Mouse (Mus musculus) ES-E14 (cell line): Measurements from ENCODE around the gene Synpr. TPM values are rescaled to one million over a fixed set of nuclear protein-coding genes. Genes with fewer than 3 reads are reported as not detected.

Experiments
- DNase-seq: peaks from one replicate; pipeline ENCODE4 v3.0.0-alpha.2; 2013; ENCODE audit warnings: low read depth, low spot score
- H3K27ac ChIP-seq: 2 replicates; pipeline ENCODE4 v1.5.1; 2012; ENCODE audit warnings: low read depth, mild to moderate bottlenecking, low read length, moderate library complexity, mixed read lengths; ENCODE audit not compliant: poor library complexity, insufficient read depth, severe bottlenecking
- H3K36me3 ChIP-seq: 2 replicates; pipeline ENCODE4 v1.6.1; 2012; ENCODE audit warnings: mild to moderate bottlenecking, low read length, moderate library complexity, mixed read lengths; ENCODE audit not compliant: control insufficient read depth, poor library complexity, insufficient read depth, severe bottlenecking
- H3K4me1 ChIP-seq, 2 experiments: fragments of 150-350 bp in 1 of 2; sonication (generic) in 1 of 2; 2 replicates each; pipeline ENCODE4 v1.6.1; 2012; ENCODE audit warnings: low read length in 2 of 2, mild to moderate bottlenecking in 1 of 2, mixed read lengths in 1 of 2; ENCODE audit not compliant: control insufficient read depth in 2 of 2, insufficient read depth in 2 of 2, poor library complexity in 1 of 2
- H3K4me3 ChIP-seq, 2 experiments: fragments of 150-350 bp in 1 of 2; sonication (generic) in 1 of 2; 2 replicates each; pipeline ENCODE4 v1.5.1; 2012; ENCODE audit warnings: low read length in 2 of 2, low read depth in 1 of 2, mild to moderate bottlenecking in 1 of 2, mixed read lengths in 1 of 2; ENCODE audit not compliant: insufficient read depth in 1 of 2, poor library complexity in 1 of 2, severe bottlenecking in 1 of 2
- H3K9ac ChIP-seq: 2 replicates; pipeline ENCODE4 v1.6.1; 2012; ENCODE audit warnings: low read depth, mild to moderate bottlenecking, low read length, mixed read lengths; ENCODE audit not compliant: poor library complexity, insufficient read depth, severe bottlenecking
- H3K9me3 ChIP-seq: fragments of 150-350 bp; sonication (generic); 2 replicates; pipeline ENCODE4 v1.6.1; 2012; ENCODE audit warnings: low read depth, mild to moderate bottlenecking, low read length; ENCODE audit not compliant: control insufficient read depth, insufficient read depth
- CHD2 ChIP-seq: IDR thresholded peaks from 2 replicates; pipeline ENCODE4 v1.6.1; 2014; ENCODE audit warnings: mild to moderate bottlenecking, low read depth, low read length, inconsistent platforms
- HCFC1 ChIP-seq: IDR thresholded peaks from 2 replicates; pipeline ENCODE4 v1.6.1; 2012; ENCODE audit warnings: low read length, inconsistent platforms, borderline replicate concordance; ENCODE audit not compliant: insufficient read depth
- MAFK ChIP-seq: IDR thresholded peaks from 2 replicates; pipeline ENCODE4 v1.6.1; 2014; ENCODE audit warnings: mild to moderate bottlenecking, low read depth, low read length, inconsistent platforms; ENCODE audit not compliant: insufficient read depth
- ZC3H11A ChIP-seq: IDR thresholded peaks from 2 replicates; pipeline ENCODE4 v1.6.1; 2012; ENCODE audit warnings: low read depth, mild to moderate bottlenecking, inconsistent platforms, low read length, borderline replicate concordance
- ZNF384 ChIP-seq: IDR thresholded peaks from 2 replicates; pipeline ENCODE4 v1.6.1; 2012; ENCODE audit warnings: low read depth, low read length, inconsistent platforms
- in situ Hi-C, 2 experiments: fragments of 600-800 bp; cut with MboI; formaldehyde crosslinking; loops; one replicate each; pipeline ENCODE4 v1.15.1; 2025; ENCODE audit warnings: low sequenced_read_pairs in 2 of 2, inconsistent platforms in 1 of 2; ENCODE audit not compliant: unreplicated experiment in 2 of 2
- total RNA-seq: library from RNA; depleted of rRNA; stranded (reverse); fragments of 300-350 nt; gene quantifications from 2 replicates; pipeline ENCODE4 v1.2.3, GENCODE M21; 2012; rRNA removed

Gene Synpr
- 0.21 and 0.22 TPM in 2 replicates for total RNA-seq

- in situ Hi-C loops = no loop called here
- DNase-seq = peak; percentile 67
Measured at GRCm38 (mm10) chr14:13284091-13284844, at the start of gene Synpr. TSS of gene Synpr (plus strand) at chr14:13284780.

GRCm38 (mm10) chr14:13236929-13237328, 47.7 kb upstream of the Synpr start:
- Histone ChIP-seq H3K4me3 (no peak overlapping the region), H3K4me1 (no peaks in the 10 kb centered on the region), H3K9ac (no peak overlapping the region), H3K36me3 (no peaks in the 10 kb centered on the region), H3K27ac (no peak overlapping the region), H3K9me3 (no peaks in the 10 kb centered on the region)
- in situ Hi-C loops = loop anchor here in 1 of 2 experiments (25.0 kb wide), 1 partner anchor 675 kb away; no protein-coding TSS in a partner anchor
- no peak for DNase-seq
- TF ChIP-seq HCFC1 = no peak
- TF ChIP-seq ZC3H11A = no peak
- no peak for TF ChIP-seq MAFK
- TF ChIP-seq CHD2 = no peak
- TF ChIP-seq ZNF384 = no peak

More at GRCm38 (mm10) chr14:13284091-13284844, at the start of gene Synpr:
- H3K9me3 ChIP-seq = no peaks in the 10 kb centered on the region
- H3K27ac ChIP-seq = no peak within 1 kb of the TSS
- H3K4me1 ChIP-seq = no peaks in the 10 kb centered on the region
- H3K36me3 ChIP-seq = no peaks in the 10 kb centered on the region
- H3K9ac ChIP-seq = no peak within 1 kb of the TSS
- TF ChIP-seq HCFC1 (no peak), CHD2 (no peak), MAFK (no peak), ZNF384 (no peak), ZC3H11A (no peak)
- peak within 1 kb of the TSS; percentile 16 to 66; a peak in 3 of 4 replicates for H3K4me3 ChIP-seq

GRCm38 (mm10) chr14:13247431-13247830, 37.1 kb upstream of the Synpr start:
- DNase-seq = no peak
- H3K4me3 ChIP-seq = no peak overlapping the region
- in situ Hi-C loops = loop anchor here in 1 of 2 experiments (25.0 kb wide), 1 partner anchor 685 kb away; no protein-coding TSS in a partner anchor
- TF ChIP-seq HCFC1 = no peak
- no peak for TF ChIP-seq CHD2
- TF ChIP-seq MAFK = no peak
- TF ChIP-seq ZC3H11A = no peak
- no peak for TF ChIP-seq ZNF384
- H3K9me3 ChIP-seq = no peaks in the 10 kb centered on the region
- peaks cover 0 to 1% of the 10 kb centered on the region in 2 experiments; a peak in 1 of 4 replicates for H3K4me1 ChIP-seq
- H3K36me3 ChIP-seq = no peaks in the 10 kb centered on the region
- no peak overlapping the region for H3K27ac ChIP-seq
- no peak overlapping the region for H3K9ac ChIP-seq

GRCm38 (mm10) chr14:13249361-13249760, 35.2 kb upstream of the Synpr start:
- no peaks in the 10 kb centered on the region for H3K36me3 ChIP-seq
- H3K4me3 ChIP-seq = no peak overlapping the region
- in situ Hi-C loops = loop anchor here in 1 of 2 experiments (25.0 kb wide), 1 partner anchor 687 kb away; no protein-coding TSS in a partner anchor

More at GRCm38 (mm10) chr14:13249361-13249760, 35.2 kb upstream of the Synpr start:
- TF ChIP-seq MAFK (no peak), ZC3H11A (no peak), HCFC1 (no peak), CHD2 (no peak), ZNF384 (no peak)
- DNase-seq = no peak
- no peak overlapping the region for H3K9ac ChIP-seq
- H3K4me1 ChIP-seq = peaks cover 0 to 1% of the 10 kb centered on the region in 2 experiments; a peak in 1 of 4 replicates
- no peaks in the 10 kb centered on the region for H3K9me3 ChIP-seq
- no peak overlapping the region for H3K27ac ChIP-seq
